Mouse (Mus musculus) intestine, embryonic 14.5 days (tissue): ENCODE data around the gene Ttll11. TPM values are rescaled to one million over a fixed set of nuclear protein-coding genes. Genes with fewer than 3 reads are reported as not detected.

Experiments
- ATAC-seq: fragments of 200-750 bp; cut with Nextera tagmentation; replicated peaks from 2 replicates; pipeline ENCODE4 v1.8.0; 2017; ENCODE audit warnings: low read depth, moderate number of reproducible peaks, moderate TSS enrichment, moderate library complexity; ENCODE audit not compliant: low FRiP score, low TSS enrichment
- DNase-seq: peaks from one replicate; pipeline ENCODE4 v3.0.0-alpha.2; 2018; ENCODE audit warnings: low spot score
- H3K27ac ChIP-seq: fragments of 300-500 bp; sonication (generic); 2 replicates; pipeline ENCODE4 v1.5.1; 2014; ENCODE audit warnings: low read depth, mild to moderate bottlenecking, control low read depth
- H3K27me3 ChIP-seq: fragments of 300-500 bp; sonication (generic); replicated peaks from 2 replicates; pipeline ENCODE4 v1.6.1; 2014; ENCODE audit warnings: low read length, control low read depth; ENCODE audit not compliant: control insufficient read depth, insufficient read depth
- H3K36me3 ChIP-seq: fragments of 300-500 bp; sonication (generic); 2 replicates; pipeline ENCODE4 v1.6.1; 2014; ENCODE audit warnings: low read length, control low read depth; ENCODE audit not compliant: control insufficient read depth, insufficient read depth
- H3K4me1 ChIP-seq: fragments of 300-500 bp; sonication (generic); replicated peaks from 2 replicates; pipeline ENCODE4 v1.6.1; 2014; ENCODE audit warnings: low read length, control low read depth, mixed read lengths; ENCODE audit not compliant: control insufficient read depth, insufficient read depth
- H3K4me2 ChIP-seq: fragments of 300-500 bp; sonication (generic); 2 replicates; pipeline ENCODE4 v1.6.1; 2014; ENCODE audit warnings: low read length
- H3K4me3 ChIP-seq: fragments of 300-500 bp; sonication (generic); 2 replicates; pipeline ENCODE4 v1.5.1; 2014; ENCODE audit warnings: low read depth, low read length, control low read depth, mixed read lengths
- H3K9ac ChIP-seq: fragments of 300-500 bp; sonication (generic); 2 replicates; pipeline ENCODE4 v1.6.1; 2014; ENCODE audit warnings: mild to moderate bottlenecking, low read length
- H3K9me3 ChIP-seq: fragments of 300-500 bp; sonication (generic); 2 replicates; pipeline ENCODE4 v1.6.1; 2016; ENCODE audit warnings: low read length, control low read depth; ENCODE audit not compliant: control insufficient read depth
- WGBS: fragments of 180-500 bp; shearing (Covaris S2); extraction: QIAGEN DNeasy Blood & Tissue Kit; methylation state at CpG from one replicate; pipeline ENCODE4 v1.1.7; 2014; 5-methylcytosine and 5-hydroxymethylcytosine counted together
- polyA plus RNA-seq: library from polyadenylated mRNA; unstranded; fragments of >200 nt; fragmentation: Nextera tagmentation; extraction: Ambion mirVana; gene quantifications from 2 replicates; pipeline ENCODE4 v1.2.1, GENCODE M21; 2014

Ttll11 gene
- polyA plus RNA-seq, 1 experiment from 2014 or later: 0.92 TPM

DNA sequence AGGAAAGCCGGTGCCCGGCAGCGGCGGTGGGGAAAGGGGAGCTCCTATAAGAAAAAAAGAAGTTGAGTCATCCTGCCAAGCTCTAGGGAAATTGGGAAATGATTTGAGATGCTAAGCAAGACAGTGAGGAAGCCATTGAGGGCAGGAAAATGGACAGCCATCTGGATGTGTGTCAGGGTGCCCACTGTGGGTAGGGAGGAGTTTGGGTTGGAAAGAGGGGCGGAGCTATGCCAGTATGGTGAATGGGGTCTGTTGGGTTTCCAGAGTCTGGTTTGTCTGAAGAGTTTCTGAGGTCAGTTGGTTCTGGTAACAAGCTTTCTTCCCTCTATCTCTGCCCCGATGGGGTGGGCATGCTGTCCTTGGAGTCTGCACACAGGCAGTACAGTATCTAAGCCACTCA is 256.4 kb downstream of the Ttll11 start:
- no peak for DNase-seq
- Histone ChIP-seq H3K36me3 (peaks cover 96% of the 10 kb centered on the region), H3K4me1 (no peaks in the 10 kb centered on the region), H3K9me3 (no peaks in the 10 kb centered on the region), H3K4me3 (no peak overlapping the region), H3K9ac (no peak overlapping the region), H3K4me2 (no peak overlapping the region), H3K27me3 (no peaks in the 10 kb centered on the region), H3K27ac (no peak overlapping the region)
- WGBS: 100% methylated on average over 6 of the region's 6 CpGs
- no peak for ATAC-seq

DNA sequence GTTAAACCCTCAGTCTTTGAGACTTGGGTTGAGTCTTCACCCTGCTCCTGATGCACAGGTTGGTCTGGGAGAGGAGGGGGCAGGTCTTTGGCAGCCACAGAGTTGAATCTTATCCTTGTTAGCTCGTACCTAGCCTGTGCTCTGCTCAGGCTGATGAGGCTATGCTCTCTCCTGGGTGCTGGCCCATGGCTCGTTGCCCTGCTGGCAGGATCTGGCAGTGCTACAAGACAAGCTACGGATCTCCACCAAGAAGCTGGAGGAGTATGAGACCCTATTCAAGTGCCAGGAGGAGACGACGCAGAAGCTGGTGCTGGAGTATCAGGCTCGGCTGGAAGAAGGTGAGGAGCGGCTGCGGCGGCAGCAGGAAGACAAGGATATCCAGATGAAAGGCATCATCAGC is 256.9 kb downstream of the Ttll11 start:
- peaks cover 96% of the 10 kb centered on the region for H3K36me3 ChIP-seq

DNA sequence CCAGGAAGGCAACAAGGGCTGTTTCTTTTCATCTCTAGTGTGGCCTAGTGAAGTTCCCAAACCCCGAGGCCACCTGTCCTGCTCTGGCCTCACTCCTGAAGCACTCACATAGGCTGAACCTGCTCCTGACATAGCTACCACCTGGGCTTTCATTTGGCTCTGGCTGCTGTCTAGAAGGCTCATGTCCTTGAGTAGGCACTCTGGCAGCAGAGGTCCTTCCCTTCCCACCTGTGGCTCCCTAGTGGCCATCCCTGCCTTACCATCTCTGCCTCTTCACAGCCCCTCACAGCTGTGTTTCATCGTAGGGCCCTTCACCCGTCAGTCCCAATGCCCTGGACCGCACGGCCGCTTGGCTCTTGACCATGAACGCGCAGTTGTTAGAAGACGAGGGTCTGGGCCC is 258.8 kb downstream of the Ttll11 start:
- no peak for ATAC-seq
- no peak overlapping the region for H3K9ac ChIP-seq
- no peaks in the 10 kb centered on the region for H3K27me3 ChIP-seq
- WGBS: 92% methylated on average over 9 of the region's 9 CpGs
- H3K27ac ChIP-seq: no peak overlapping the region
- H3K4me2 ChIP-seq: no peak overlapping the region
- no peak for DNase-seq
- no peaks in the 10 kb centered on the region for H3K9me3 ChIP-seq
- no peaks in the 10 kb centered on the region for H3K4me1 ChIP-seq
- peaks cover 96% of the 10 kb centered on the region for H3K36me3 ChIP-seq
- H3K4me3 ChIP-seq: no peak overlapping the region

More for the DNA sequence above, 256.9 kb downstream of the Ttll11 start:
- WGBS: 88% methylated on average over 9 of the region's 9 CpGs
- Histone ChIP-seq H3K4me3 (no peak overlapping the region), H3K9ac (no peak overlapping the region), H3K4me2 (no peak overlapping the region), H3K27me3 (no peaks in the 10 kb centered on the region), H3K9me3 (no peaks in the 10 kb centered on the region), H3K27ac (no peak overlapping the region), H3K4me1 (no peaks in the 10 kb centered on the region)
- ATAC-seq (no peak), DNase-seq (no peak)

DNA sequence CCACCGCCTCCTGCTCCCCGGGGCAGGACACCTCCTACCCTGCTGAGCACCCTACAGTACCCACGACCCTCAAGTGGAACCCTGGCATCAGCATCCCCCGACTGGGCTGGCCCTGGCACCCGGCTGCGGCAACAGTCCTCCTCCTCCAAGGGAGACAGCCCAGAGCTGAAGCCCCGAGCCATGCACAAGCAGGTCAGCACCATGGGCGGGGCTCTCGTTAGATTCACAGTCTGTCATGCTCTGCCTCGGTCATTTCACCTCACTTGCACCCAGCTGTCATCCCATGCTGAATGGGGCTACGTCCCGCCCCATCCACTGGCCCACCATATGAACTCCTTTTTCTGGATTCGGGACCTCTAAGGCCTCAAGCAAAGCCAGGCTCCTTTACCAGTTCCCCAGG is 259.2 kb downstream of the Ttll11 start:
- no peak for ATAC-seq
- Histone ChIP-seq H3K9me3 (no peaks in the 10 kb centered on the region), H3K4me3 (no peak overlapping the region), H3K27ac (no peak overlapping the region), H3K36me3 (peaks cover 96% of the 10 kb centered on the region), H3K4me2 (no peak overlapping the region), H3K9ac (no peak overlapping the region), H3K27me3 (no peaks in the 10 kb centered on the region), H3K4me1 (no peaks in the 10 kb centered on the region)
- DNase-seq: no peak
- WGBS: 91% methylated on average over 13 of the region's 13 CpGs

DNA sequence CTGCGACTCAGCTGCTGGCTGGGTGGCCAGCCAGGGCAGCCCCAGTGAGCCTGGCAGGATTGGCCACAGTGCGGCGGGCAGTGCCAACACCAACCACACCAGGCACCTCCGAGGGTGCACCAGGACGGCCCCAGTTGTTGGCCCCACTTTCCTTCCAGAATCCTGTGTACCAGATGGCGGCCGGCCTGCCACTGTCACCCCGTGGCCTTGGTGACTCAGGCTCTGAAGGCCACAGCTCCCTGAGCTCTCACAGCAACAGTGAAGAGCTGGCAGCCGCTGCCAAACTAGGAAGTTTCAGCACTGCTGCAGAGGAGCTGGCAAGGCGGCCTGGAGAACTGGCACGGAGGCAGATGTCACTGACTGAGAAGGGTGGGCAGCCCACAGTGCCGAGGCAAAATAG is 259.6 kb downstream of the Ttll11 start:
- 93% methylated on average over 12 of the region's 12 CpGs for WGBS
- Histone ChIP-seq H3K4me1 (no peaks in the 10 kb centered on the region), H3K4me2 (no peak overlapping the region), H3K27ac (no peak overlapping the region), H3K9ac (no peak overlapping the region), H3K4me3 (no peak overlapping the region), H3K27me3 (no peaks in the 10 kb centered on the region), H3K36me3 (peaks cover 97% of the 10 kb centered on the region), H3K9me3 (no peaks in the 10 kb centered on the region)
- DNase-seq (no peak), ATAC-seq (no peak)

DNA sequence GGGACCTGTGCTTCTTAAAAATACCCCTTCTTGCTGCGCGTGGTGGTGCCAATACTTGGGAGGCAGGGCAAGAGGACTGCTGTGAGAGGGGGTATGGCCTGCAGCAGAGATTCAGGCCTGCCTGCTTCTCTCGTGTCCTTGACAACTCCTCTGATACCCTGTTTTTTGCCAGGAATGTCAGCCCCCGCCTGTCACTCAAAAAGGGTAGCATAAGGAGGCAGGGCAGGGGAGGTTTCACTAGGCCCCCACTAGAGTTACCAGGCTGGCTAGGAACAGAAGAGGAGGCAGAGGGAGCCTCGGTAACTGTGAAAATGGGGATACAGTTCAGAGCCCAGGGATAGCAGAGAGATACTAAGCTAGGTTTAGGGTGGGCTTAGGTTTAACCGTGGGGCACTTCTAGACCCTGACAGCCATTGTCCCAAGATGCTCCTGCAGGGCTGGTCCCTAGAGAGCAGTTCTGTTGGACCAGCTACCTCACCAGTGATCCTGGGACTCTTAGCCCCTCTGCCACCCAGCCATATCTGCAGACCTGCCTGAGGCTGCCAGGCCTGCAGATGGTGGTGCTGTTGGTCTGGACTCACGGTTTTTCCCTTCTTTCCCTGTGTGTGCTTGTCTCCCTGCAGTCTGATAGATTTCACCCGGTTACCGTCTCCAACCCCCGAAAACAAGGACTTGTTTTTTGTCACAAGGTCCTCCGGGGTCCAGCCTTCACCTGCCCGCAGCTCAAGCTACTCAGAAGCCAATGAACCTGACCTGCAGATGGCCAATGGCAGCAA is 260.3 kb downstream of the Ttll11 start:
- H3K4me2 ChIP-seq: no peak overlapping the region
- H3K27ac ChIP-seq: no peak overlapping the region
- DNase-seq: no peak
- no peaks in the 10 kb centered on the region for H3K9me3 ChIP-seq
- no peak for ATAC-seq
- H3K27me3 ChIP-seq: no peaks in the 10 kb centered on the region
- WGBS: 85% methylated on average over 12 of the region's 12 CpGs
- peaks cover 100% of the 10 kb centered on the region for H3K36me3 ChIP-seq
- H3K9ac ChIP-seq: no peak overlapping the region
- H3K4me3 ChIP-seq: no peak overlapping the region
- 0 out of 2 replicates have a peak, but pooled peaks cover under 1% of the 10 kb centered on the region for H3K4me1 ChIP-seq

DNA sequence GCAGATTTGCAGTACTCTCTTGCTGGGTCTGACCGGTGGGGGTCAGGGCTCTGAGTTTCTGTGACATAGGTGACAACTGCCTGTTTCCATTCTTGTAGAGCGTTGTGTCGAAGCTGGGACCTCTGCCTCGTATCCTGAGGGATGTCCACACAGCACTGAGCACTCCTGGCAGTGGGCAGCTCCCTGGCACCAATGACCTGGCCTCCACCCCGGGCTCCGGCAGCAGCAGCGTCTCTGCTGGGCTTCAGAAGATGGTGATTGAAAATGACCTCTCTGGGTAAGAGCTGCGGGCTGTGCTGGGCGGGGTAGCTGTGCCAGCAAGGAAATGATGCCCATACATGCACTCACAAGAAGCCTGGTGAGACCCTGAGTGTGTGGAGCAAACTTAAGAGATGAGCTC is 261.1 kb downstream of the Ttll11 start:
- Histone ChIP-seq H3K9ac (no peak overlapping the region), H3K27ac (no peak overlapping the region), H3K4me2 (no peak overlapping the region), H3K27me3 (no peaks in the 10 kb centered on the region), H3K4me1 (0 out of 2 replicates have a peak, but pooled peaks cover 2% of the 10 kb centered on the region), H3K9me3 (no peaks in the 10 kb centered on the region), H3K36me3 (peaks cover 100% of the 10 kb centered on the region), H3K4me3 (no peak overlapping the region)
- 94% methylated on average over 9 of the region's 9 CpGs for WGBS
- ATAC-seq (no peak), DNase-seq (no peak)

DNA sequence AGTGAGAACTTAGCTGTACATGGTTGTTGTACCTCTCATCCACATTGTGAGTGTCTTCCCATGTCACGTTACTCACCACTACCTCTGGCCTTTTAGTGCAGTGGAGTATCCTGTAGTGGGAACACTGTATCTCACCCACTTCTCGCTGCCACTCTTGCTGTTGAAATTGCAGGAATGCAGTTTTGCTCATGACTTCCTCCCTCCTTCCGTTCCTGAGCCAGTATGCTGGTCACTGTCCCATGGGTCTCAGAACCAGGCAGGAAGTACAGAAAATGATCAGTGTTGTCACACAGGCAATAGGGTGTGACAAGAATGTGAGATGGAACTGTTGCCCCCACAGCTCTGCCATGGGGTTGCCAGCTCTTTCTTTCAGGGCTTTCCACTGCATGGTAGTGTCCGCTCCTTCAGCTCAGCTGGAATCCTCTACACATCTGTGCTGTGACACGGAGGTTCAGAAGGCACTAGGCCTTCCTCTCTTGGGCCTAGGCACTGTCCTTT is 261.7 kb downstream of the Ttll11 start:
- no peak overlapping the region for H3K27ac ChIP-seq
- no peak for DNase-seq
- 86% methylated on average over 5 of the region's 5 CpGs for WGBS

DNA sequence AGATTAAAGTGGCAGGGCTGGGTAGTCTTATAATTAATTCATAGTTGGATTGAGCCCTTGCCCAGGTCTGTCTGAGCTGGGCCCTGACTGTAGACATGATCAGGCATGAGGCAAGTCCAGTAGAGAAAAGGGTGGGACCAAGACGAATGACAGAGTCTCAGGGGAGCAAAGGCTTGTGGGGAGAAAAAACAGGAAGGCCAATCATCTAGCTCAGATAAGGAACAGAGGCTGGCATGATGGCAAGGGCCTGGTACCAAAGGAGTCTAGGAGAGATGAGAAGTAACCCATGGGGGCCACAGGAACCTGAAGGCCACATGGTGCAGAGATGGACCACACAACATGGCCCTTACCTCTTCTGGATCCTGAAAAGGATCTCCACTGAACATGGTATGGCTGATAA is 263.5 kb downstream of the Ttll11 start:
- Histone ChIP-seq H3K9ac (no peak overlapping the region), H3K4me2 (no peak overlapping the region), H3K27ac (no peak overlapping the region), H3K27me3 (no peaks in the 10 kb centered on the region), H3K4me3 (no peak overlapping the region), H3K4me1 (0 out of 2 replicates have a peak, but pooled peaks cover 2% of the 10 kb centered on the region), H3K36me3 (peaks cover 98% of the 10 kb centered on the region), H3K9me3 (no peaks in the 10 kb centered on the region)
- DNase-seq: no peak
- 70% methylated on average over 1 of the region's 1 CpGs for WGBS
- ATAC-seq: no peak

More for the DNA sequence above, 261.7 kb downstream of the Ttll11 start:
- H3K27me3 ChIP-seq: no peaks in the 10 kb centered on the region
- no peak for ATAC-seq
- no peak overlapping the region for H3K4me2 ChIP-seq
- H3K36me3 ChIP-seq: peaks cover 100% of the 10 kb centered on the region
- no peaks in the 10 kb centered on the region for H3K9me3 ChIP-seq
- no peak overlapping the region for H3K4me3 ChIP-seq
- no peak overlapping the region for H3K9ac ChIP-seq
- 0 out of 2 replicates have a peak, but pooled peaks cover 2% of the 10 kb centered on the region for H3K4me1 ChIP-seq
